Mouse (Mus musculus) limb, embryonic 13.5 days (tissue): ENCODE measurements at regions not wholly inside any gene's neighbourhood (a gene's known extent, or its start where the extent isn't known, plus 50 kb on each side); places are given as distances from the start of the nearest gene placed in this dataset.

Source experiments
- ATAC-seq: fragments of 200-750 bp; cut with Nextera tagmentation; 2 replicates; pipeline ENCODE4 v1.8.0; 2017; ENCODE audit warnings: low read depth, moderate number of reproducible peaks, moderate TSS enrichment; ENCODE audit not compliant: low FRiP score
- H3K27ac ChIP-seq: fragments of 300-500 bp; sonication (generic); 2 replicates; pipeline ENCODE4 v1.5.1; 2015; ENCODE audit warnings: inconsistent platforms, mild to moderate bottlenecking, moderate library complexity
- H3K27me3 ChIP-seq: fragments of 300-500 bp; sonication (generic); 2 replicates; pipeline ENCODE4 v1.6.1; 2015; ENCODE audit warnings: mild to moderate bottlenecking, inconsistent platforms
- H3K36me3 ChIP-seq: fragments of 300-500 bp; sonication (generic); 2 replicates; pipeline ENCODE4 v1.6.1; 2015; ENCODE audit warnings: inconsistent platforms, mild to moderate bottlenecking, moderate library complexity
- H3K4me1 ChIP-seq: fragments of 300-500 bp; sonication (generic); 2 replicates; pipeline ENCODE4 v1.6.1; 2015; ENCODE audit warnings: inconsistent platforms
- H3K4me2 ChIP-seq: fragments of 300-500 bp; sonication (generic); replicated peaks from 2 replicates; pipeline ENCODE4 v1.6.1; 2015; ENCODE audit warnings: inconsistent platforms, mild to moderate bottlenecking, moderate library complexity
- H3K4me3 ChIP-seq: fragments of 300-500 bp; sonication (generic); 2 replicates; pipeline ENCODE4 v1.5.1; 2015; ENCODE audit warnings: moderate library complexity, mild to moderate bottlenecking, inconsistent platforms
- H3K9ac ChIP-seq: fragments of 300-500 bp; sonication (generic); 2 replicates; pipeline ENCODE4 v1.6.1; 2015; ENCODE audit warnings: mild to moderate bottlenecking, inconsistent platforms
- H3K9me3 ChIP-seq: fragments of 300-500 bp; sonication (generic); 2 replicates; pipeline ENCODE4 v1.6.1; 2016; ENCODE audit warnings: inconsistent platforms
- WGBS: fragments of 180-500 bp; shearing (Covaris S2); methylation state at CpG from one replicate; pipeline ENCODE4 v1.1.7; 2015; 5-methylcytosine and 5-hydroxymethylcytosine counted together

DNA sequence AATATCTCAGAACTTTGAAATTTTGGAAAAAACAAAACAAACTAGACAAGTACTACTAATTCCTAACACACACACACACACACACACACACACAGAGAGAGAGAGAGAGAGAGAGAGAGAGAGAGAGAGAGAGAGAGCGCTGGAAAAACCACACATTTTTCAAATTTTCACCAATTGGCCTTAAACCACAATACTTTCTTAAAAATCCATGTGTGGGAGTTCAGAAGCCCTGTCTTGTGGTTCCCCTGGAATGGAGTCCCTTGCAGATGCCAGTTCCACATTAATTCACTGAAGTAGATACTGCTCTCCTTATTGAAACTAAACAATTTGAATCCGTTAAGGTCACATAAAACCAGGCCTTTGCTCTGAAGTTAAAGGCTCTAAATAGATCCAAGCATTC, 146.0 kb upstream of the Satb1 start:
- Histone ChIP-seq H3K9me3 (no peaks in the 10 kb centered on the region), H3K27me3 (no peaks in the 10 kb centered on the region), H3K36me3 (no peaks in the 10 kb centered on the region), H3K4me3 (no peak overlapping the region), H3K4me1 (no peaks in the 10 kb centered on the region), H3K9ac (no peak overlapping the region), H3K27ac (no peak overlapping the region), H3K4me2 (no peak overlapping the region)
- ATAC-seq, result no peak
- 62% methylated on average over 2 of the region's 2 CpGs for WGBS

DNA sequence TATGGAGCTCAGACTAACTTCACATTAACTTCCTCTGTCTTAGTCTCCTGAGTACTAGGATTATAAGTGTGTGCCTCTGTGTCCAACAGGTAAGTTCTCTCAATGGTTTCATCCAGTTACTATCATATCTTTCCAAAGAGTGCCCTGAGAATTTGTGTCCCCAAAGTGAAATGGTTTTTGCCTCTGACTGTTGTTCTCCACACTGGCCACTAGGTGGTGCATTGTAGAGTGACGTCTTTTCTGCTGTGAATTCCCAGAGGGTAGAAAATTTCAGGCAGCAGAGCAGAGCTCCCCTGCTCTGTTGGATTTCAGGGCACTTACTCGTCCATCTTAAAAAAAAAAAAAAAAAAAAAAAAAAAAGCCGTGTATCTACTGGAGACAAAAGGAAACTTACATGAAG, 138.4 kb upstream of the Satb1 start:
- no peak for ATAC-seq
- WGBS, result 46% methylated on average over 3 of the region's 3 CpGs
- Histone ChIP-seq H3K4me1 (no peaks in the 10 kb centered on the region), H3K4me2 (no peak overlapping the region), H3K4me3 (no peak overlapping the region), H3K9me3 (no peaks in the 10 kb centered on the region), H3K36me3 (no peaks in the 10 kb centered on the region), H3K27ac (no peak overlapping the region), H3K9ac (no peak overlapping the region), H3K27me3 (no peaks in the 10 kb centered on the region)

DNA sequence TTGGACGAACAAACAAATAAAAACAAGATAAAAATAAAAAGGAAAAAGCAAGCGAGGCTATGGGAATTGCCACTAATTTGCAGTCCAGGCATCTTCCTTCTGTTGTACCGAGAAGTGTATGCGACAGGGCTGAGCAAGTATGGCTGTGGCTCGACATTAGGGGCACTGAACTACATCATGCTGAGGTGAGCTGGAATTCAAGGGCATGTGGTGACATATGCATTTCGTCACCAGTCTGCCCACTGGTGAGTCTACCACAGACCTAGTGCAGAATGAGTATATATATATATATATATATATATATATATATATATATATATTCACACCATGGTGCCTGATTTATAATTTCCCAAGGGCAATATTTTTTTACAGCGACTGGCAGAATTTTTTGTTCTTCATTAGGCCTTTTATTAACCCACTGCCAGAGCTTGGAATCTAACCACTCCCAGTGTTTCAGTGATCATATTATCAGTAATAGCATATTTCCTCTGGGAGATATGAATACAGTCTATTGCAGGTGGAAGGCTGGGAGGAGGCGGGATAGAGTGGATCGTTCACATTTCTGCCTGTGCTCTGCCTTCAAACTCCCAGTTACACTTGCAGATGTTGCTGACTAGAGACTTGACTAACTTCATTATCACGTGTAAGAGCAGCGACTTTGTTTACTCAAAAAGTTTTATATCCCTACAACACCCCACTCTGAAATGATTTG, 133.6 kb upstream of the Satb1 start:
- H3K9ac ChIP-seq, result no peak overlapping the region
- 71% methylated on average over 11 of the region's 11 CpGs for WGBS
- no peaks in the 10 kb centered on the region for H3K4me1 ChIP-seq
- H3K9me3 ChIP-seq, result no peaks in the 10 kb centered on the region
- ATAC-seq, result no peak
- H3K4me2 ChIP-seq, result no peak overlapping the region
- H3K4me3 ChIP-seq, result no peak overlapping the region
- H3K36me3 ChIP-seq, result no peaks in the 10 kb centered on the region
- H3K27ac ChIP-seq, result no peak overlapping the region
- no peaks in the 10 kb centered on the region for H3K27me3 ChIP-seq

DNA sequence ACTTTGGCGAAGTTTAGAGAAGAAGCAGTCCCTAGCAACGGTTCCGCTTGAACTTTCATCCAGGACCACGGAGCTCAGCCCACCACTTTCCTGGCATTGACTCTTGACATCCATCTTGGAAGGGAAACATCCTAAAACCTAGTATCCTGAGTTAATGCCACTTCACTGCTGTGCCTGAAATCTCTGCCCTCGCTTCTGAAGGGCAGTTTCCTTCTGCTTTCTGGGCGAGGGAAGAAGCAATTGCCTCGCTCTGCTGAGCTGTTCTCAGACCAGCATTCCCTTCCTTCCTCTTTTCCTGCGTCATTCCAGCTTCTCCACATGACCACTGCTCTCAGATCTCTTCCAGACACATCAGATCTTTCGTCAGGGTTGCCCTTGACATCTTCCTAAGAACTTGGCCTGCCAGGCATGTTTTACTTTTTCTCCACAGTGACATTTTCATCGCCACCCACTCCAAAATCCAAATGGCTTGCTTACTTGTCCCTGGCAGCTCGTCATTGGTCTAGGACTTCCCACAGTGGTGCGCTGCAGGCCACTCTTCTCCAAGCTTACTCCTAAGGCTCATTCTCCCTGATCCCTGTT, 129.5 kb upstream of the Satb1 start:
- no peaks in the 10 kb centered on the region for H3K4me1 ChIP-seq
- no peaks in the 10 kb centered on the region for H3K36me3 ChIP-seq
- H3K9me3 ChIP-seq, result no peaks in the 10 kb centered on the region
- H3K4me3 ChIP-seq, result no peak overlapping the region
- no peak for ATAC-seq
- H3K27me3 ChIP-seq, result no peaks in the 10 kb centered on the region
- H3K9ac ChIP-seq, result no peak overlapping the region
- WGBS, result 68% methylated on average over 12 of the region's 12 CpGs
- no peak overlapping the region for H3K27ac ChIP-seq
- no peak overlapping the region for H3K4me2 ChIP-seq

DNA sequence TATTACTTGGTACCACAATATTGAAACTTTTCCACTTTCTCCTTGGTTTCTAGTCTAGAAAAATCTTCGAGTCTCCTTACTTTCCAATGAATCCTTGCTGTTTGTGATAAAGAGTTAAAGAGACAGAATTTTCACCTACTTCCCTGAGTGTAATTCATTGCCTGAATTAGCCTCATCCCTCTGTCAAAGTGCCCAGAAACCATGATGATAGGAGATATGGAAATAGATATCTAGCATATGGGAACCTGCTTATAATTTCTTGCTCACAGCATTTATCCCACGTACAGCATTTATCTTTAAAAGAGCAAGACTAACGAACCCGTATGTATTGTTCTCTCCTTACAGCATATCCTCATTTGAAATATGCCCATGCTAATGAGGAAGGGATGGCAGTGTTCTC, 128.2 kb upstream of the Satb1 start:
- no peak overlapping the region for H3K4me2 ChIP-seq
- WGBS, result 86% methylated on average over 4 of the region's 4 CpGs

DNA sequence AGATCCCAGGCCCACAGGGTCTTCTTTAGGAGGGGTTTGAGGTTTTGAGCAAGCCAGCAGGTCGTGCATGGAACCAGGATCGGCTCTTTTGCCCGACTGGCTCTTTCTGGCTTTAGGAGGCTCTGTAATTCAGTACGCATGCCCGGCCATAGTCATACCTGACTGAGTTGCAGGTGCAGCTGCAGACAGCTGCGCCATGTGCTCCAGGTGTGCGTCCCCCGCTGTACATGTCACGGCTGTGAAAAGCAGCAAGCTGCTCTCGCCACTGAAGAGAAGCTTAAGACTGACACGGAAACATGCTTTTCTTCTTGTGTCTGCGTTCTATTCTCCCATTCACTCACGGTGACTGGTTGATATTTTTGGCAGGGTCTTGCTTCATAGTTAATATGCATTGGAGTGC, 123.2 kb upstream of the Satb1 start:
- no peaks in the 10 kb centered on the region for H3K36me3 ChIP-seq
- 79% methylated on average over 13 of the region's 13 CpGs for WGBS
- H3K27me3 ChIP-seq, result no peaks in the 10 kb centered on the region
- H3K4me3 ChIP-seq, result no peak overlapping the region
- no peak for ATAC-seq
- no peak overlapping the region for H3K4me2 ChIP-seq
- H3K9me3 ChIP-seq, result no peaks in the 10 kb centered on the region
- H3K27ac ChIP-seq, result no peak overlapping the region
- H3K4me1 ChIP-seq, result no peaks in the 10 kb centered on the region
- H3K9ac ChIP-seq, result no peak overlapping the region

More for the DNA sequence above, 128.2 kb upstream of the Satb1 start:
- no peaks in the 10 kb centered on the region for H3K9me3 ChIP-seq
- ATAC-seq, result no peak
- H3K27ac ChIP-seq, result no peak overlapping the region
- H3K27me3 ChIP-seq, result no peaks in the 10 kb centered on the region
- H3K4me1 ChIP-seq, result no peaks in the 10 kb centered on the region
- no peak overlapping the region for H3K9ac ChIP-seq
- no peak overlapping the region for H3K4me3 ChIP-seq
- H3K36me3 ChIP-seq, result no peaks in the 10 kb centered on the region

DNA sequence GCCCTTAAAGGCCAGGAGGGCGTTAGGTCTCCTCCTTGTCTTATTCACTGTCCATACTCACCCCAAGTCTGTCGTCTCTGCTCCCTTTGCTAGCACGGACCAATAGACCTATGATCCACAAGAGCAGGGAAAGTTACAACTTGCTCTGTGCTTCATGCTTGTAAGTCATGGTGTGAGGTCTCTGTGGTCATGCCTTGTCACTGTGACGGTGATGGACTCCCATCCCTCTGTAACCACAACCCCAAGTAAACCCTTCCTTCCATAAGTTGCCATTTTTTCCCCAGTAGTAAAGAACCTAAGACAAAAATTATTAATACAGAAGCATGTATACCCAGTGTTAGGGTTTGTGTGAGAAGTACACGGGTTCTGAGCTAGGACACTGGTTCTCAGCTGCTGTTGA, 104.6 kb upstream of the Satb1 start:
- no peak overlapping the region for H3K9ac ChIP-seq
- no peaks in the 10 kb centered on the region for H3K4me1 ChIP-seq
- no peak overlapping the region for H3K4me2 ChIP-seq
- H3K4me3 ChIP-seq, result no peak overlapping the region
- H3K27me3 ChIP-seq, result no peaks in the 10 kb centered on the region
- H3K36me3 ChIP-seq, result no peaks in the 10 kb centered on the region
- 86% methylated on average over 5 of the region's 5 CpGs for whole genome bisulfite sequencing
- H3K27ac ChIP-seq, result no peak overlapping the region
- no peak for ATAC-seq
- H3K9me3 ChIP-seq, result no peaks in the 10 kb centered on the region

DNA sequence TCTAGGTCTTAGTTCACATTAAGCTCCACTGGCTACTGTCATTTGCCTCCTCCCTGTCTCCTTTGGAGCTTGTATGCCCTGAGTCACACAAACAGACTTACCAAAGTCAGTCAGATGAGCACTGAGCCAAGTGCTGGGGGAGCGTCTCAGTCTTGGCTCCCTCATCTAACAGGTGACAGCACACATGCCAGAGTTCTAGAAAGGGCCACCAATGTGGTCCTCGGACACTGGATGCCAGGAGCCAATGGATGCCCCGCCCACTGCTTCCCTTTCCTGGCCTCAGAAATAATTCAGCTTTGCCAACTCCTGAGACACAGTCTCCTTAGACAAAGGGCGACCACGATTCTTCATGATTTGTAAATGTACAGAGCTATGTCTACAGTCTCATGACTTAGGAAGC, 103.0 kb upstream of the Satb1 start:
- Histone ChIP-seq H3K9me3 (no peaks in the 10 kb centered on the region), H3K4me1 (no peaks in the 10 kb centered on the region), H3K9ac (no peak overlapping the region), H3K36me3 (no peaks in the 10 kb centered on the region), H3K4me2 (no peak overlapping the region), H3K27ac (no peak overlapping the region), H3K4me3 (no peak overlapping the region), H3K27me3 (no peaks in the 10 kb centered on the region)
- WGBS, result 78% methylated on average over 5 of the region's 5 CpGs
- no peak for ATAC-seq

DNA sequence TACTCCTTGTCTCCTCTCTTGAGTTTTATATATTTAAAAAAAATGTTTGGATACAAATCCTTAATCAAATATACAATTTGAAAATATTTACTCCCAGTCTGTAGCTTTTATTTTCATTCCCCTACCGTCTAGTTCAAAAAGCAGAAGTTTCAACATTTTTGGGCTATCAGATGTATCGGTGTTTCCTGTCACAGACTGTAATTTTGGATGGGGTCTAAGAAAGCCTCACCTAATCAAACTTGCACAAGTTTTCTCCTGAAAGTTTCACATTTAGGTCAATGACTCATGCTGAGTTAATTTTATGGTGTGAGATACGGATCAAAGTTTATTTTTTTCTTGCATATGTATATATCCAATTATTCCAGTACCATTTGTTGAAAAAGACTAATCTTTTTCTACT, 93.3 kb upstream of the Satb1 start:
- Histone ChIP-seq H3K27me3 (no peaks in the 10 kb centered on the region), H3K27ac (no peak overlapping the region), H3K9ac (no peak overlapping the region), H3K4me1 (no peaks in the 10 kb centered on the region), H3K9me3 (no peaks in the 10 kb centered on the region), H3K4me2 (no peak overlapping the region), H3K4me3 (no peak overlapping the region), H3K36me3 (no peaks in the 10 kb centered on the region)
- WGBS, result 90% methylated on average over 3 of the region's 3 CpGs
- ATAC-seq, result no peak

DNA sequence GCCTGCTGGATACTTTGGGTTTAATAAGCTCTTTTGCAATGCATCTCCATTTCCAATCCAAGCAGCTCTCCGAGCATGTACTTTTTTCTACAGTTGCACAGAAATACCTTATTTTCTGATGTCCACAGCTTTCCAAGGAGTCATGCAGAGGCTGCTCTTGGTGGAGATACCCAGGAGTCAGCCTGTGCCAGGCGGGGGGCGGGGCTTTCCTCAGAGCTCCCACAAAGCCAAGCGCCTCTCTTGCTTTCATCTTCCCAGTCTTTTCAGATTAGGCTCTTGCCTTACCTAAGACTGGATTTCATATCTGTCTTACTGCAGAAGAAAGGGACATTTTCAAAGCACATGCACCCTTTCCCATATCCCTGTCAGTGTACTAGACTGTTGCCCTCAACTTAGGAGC, 73.9 kb upstream of the Satb1 start:
- no peak for ATAC-seq
- Histone ChIP-seq H3K9me3 (no peaks in the 10 kb centered on the region), H3K27ac (no peak overlapping the region), H3K4me2 (no peak overlapping the region), H3K36me3 (no peaks in the 10 kb centered on the region), H3K9ac (no peak overlapping the region), H3K4me3 (no peak overlapping the region), H3K4me1 (no peaks in the 10 kb centered on the region), H3K27me3 (no peaks in the 10 kb centered on the region)
- WGBS, result 71% methylated on average over 4 of the region's 4 CpGs

DNA sequence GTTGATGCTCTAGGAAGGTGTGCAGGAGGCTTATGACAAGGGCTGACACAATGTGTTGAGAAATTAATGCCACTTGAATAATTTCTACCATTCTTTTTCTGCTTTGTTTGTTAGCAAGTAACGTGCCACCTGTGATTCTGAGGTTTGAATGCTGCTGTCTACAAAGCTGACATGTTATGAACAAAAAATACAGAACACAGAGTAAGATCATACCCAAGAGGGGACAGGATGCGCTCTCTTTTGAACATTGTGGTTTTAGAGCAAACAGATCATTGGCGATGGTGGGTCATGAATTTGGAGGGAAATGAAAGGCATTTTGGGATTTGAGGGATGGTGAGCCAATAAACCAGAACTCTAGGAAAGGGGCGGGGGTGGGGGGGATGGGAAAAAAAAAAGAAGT, 73.3 kb upstream of the Satb1 start:
- no peaks in the 10 kb centered on the region for H3K27me3 ChIP-seq
- no peaks in the 10 kb centered on the region for H3K36me3 ChIP-seq
- H3K9me3 ChIP-seq, result no peaks in the 10 kb centered on the region
- H3K4me2 ChIP-seq, result no peak overlapping the region
- no peak overlapping the region for H3K9ac ChIP-seq
- H3K27ac ChIP-seq, result no peak overlapping the region
- 82% methylated on average over 4 of the region's 4 CpGs for WGBS
- no peak overlapping the region for H3K4me3 ChIP-seq
- H3K4me1 ChIP-seq, result no peaks in the 10 kb centered on the region
- ATAC-seq, result no peak

DNA sequence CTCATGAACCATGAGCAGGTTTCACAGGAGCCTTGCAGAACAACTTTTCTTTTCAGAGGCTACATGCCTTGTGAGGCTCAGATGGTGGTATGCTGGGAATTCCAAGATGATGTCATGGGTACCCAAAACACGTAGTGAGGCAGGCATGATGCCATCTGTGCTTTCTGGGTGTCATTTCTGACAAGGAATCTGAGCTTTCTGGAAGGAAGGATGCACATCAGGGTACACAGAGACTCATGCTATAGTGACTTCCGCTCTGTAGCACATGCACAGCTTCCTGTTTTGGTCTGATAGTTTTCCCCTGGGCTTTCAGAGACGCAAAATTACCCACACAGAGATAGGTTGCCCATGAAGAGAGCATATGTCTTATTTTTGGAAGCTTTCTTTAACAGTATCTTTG, 70.8 kb upstream of the Satb1 start:
- WGBS, result 70% methylated on average over 3 of the region's 3 CpGs
- H3K4me3 ChIP-seq, result no peak overlapping the region
- no peaks in the 10 kb centered on the region for H3K27me3 ChIP-seq

DNA sequence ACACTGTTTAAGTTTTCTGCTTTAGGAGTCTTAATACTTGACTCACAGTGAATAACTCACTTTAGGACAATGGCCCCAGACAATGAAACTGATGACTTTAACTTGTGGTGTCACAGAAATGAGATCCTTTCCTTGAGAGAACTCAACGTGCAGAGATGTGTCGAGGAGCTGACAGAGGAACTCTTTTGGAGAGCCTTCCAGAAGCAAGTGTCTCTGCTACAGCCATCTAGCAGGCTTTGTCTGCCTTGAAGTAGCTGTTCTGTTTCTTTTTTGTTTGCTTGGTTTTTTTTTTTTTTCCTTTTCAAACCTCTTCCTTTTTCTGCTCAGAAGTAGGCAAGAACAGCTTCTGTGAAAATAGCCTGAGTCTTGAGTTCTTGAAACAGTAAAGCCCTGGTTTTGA, 66.3 kb upstream of the Satb1 start:
- Histone ChIP-seq H3K27me3 (no peaks in the 10 kb centered on the region), H3K9me3 (no peaks in the 10 kb centered on the region)
- 79% methylated on average over 2 of the region's 2 CpGs for WGBS

More for the DNA sequence above, 70.8 kb upstream of the Satb1 start:
- H3K9me3 ChIP-seq, result no peaks in the 10 kb centered on the region
- ATAC-seq, result no peak
- no peaks in the 10 kb centered on the region for H3K36me3 ChIP-seq
- no peak overlapping the region for H3K4me2 ChIP-seq
- H3K27ac ChIP-seq, result no peak overlapping the region
- no peak overlapping the region for H3K9ac ChIP-seq
- no peaks in the 10 kb centered on the region for H3K4me1 ChIP-seq

More for the DNA sequence above, 66.3 kb upstream of the Satb1 start:
- no peak overlapping the region for H3K27ac ChIP-seq
- H3K4me1 ChIP-seq, result no peaks in the 10 kb centered on the region
- H3K4me3 ChIP-seq, result no peak overlapping the region
- H3K9ac ChIP-seq, result no peak overlapping the region
- no peak for ATAC-seq
- no peaks in the 10 kb centered on the region for H3K36me3 ChIP-seq
- H3K4me2 ChIP-seq, result no peak overlapping the region
